Mouse (Mus musculus): ENCODE results near the gene Tekt3. TPM values are rescaled to one million over a fixed set of nuclear protein-coding genes. Genes with fewer than 3 reads are reported as not detected.

The Tekt3 gene
- polyA plus RNA-seq, 1 experiment from 2014 or later, result not detected

GRCm38 (mm10) chr11:63058375-63058952 lies 3.0 kb upstream of the Tekt3 start:
- TF ChIP-seq CTCF (IDR thresholded peaks at IDR 0.05), result no peak
- ATAC-seq (peak; percentile 31), DNase-seq (ENCODE audit: low read depth, low spot score) (no peak)
- H3K27me3 ChIP-seq, result no peaks in the 10 kb centered on the region
- CTCF ChIA-PET, result no interaction called here
- in situ Hi-C loops (cut with MboI; ENCODE audit: low pct_unique_long_range_greater_than_20kb), result no loop called here
- POLR2A ChIA-PET, result no interaction called here

DNA sequence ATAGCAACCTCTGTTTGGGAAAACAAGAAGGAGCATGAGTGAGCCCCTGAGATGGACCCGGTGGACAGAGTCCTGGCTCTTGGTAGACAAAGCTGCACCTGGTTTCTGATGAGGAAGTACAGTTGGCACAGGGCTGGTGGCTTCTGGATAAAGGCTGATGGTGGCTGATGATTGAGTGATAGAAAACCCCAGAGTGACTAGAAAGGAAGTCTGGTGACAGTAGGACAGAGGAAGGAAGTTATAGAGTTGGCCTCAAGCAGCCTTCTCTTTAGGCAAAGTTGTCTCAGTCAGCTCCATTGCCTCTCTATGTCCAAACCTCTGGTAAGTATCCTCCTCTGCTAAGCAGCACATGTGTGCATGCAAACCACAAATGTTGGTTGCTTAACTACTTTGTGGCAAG lies 1.5 kb upstream of the Tekt3 start:
- no peak for TF ChIP-seq CTCF (IDR thresholded peaks at IDR 0.05)
- in situ Hi-C loops (cut with MboI; ENCODE audit: low pct_unique_long_range_greater_than_20kb), result loop anchor here (5.0 kb wide), 1 partner anchor 47 kb away; no protein-coding TSS in a partner anchor
- POLR2A ChIA-PET, result no interaction called here
- no peak for DNase-seq (ENCODE audit: low read depth, low spot score)
- H3K27me3 ChIP-seq, result no peaks in the 10 kb centered on the region
- ATAC-seq, result no peak
- CTCF ChIA-PET, result interaction anchor here (1.2 kb wide), 1 partner anchor 9 kb away, joined by 6 read pairs; no protein-coding TSS in a partner anchor

DNA sequence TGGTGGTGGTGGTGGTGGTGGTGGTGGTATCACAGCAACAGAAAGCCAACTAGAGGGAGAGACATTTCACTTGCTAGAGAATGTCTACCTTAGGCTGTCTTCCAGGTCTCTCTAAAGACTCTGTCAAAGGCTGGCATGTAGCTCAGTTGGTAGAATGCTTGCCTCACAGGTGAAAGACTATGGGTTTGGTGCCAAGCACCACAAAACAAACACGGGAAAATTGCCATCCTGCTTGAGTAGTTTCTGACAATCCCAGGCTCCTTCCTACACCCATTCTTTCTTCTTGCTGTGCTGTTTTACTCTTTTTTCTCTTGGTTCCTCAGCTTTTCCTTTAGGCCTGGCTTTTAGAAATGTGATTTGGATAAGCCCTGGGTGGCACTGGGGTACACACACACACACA lies 5.1 kb downstream of the Tekt3 start:
- ChIA-PET CTCF (interaction anchor here (1.4 kb wide), 1 partner anchor 11 kb away, joined by 3 read pairs; no protein-coding TSS in a partner anchor), POLR2A (interaction anchor here (0.7 kb wide), 1 partner anchor 27 kb away, joined by 4 read pairs; no protein-coding TSS in a partner anchor)
- no peak for TF ChIP-seq CTCF (IDR thresholded peaks at IDR 0.05)
- H3K27me3 ChIP-seq, result no peaks in the 10 kb centered on the region
- ATAC-seq (no peak), DNase-seq (ENCODE audit: low read depth, low spot score) (no peak)
- in situ Hi-C loops (cut with MboI; ENCODE audit: low pct_unique_long_range_greater_than_20kb), result no loop called here

DNA sequence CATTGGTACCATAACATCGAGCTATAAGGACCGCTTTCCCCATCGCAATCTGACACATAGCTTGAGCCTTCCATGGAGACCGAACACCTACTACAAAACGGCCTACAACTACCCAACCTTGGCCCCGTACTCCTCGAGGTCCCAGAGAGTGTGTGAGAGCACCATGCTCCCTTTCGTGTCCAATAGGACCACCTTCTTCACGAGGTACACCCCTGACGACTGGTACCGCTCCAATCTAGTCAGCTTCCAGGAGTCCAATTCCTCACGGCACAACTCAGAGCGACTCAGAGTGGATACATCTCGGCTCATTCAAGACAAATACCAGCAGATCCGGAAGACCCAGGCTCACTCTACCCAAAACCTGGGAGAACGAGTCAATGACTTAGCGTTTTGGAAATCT lies 8.6 kb downstream of the Tekt3 start:
- ATAC-seq (no peak), DNase-seq (ENCODE audit: low read depth, low spot score) (no peak)
- peaks cover 2% of the 10 kb centered on the region for H3K27me3 ChIP-seq
- ChIA-PET CTCF (interaction anchor here (2.5 kb wide), 1 partner anchor 11 kb away, joined by 6 read pairs; no protein-coding TSS in a partner anchor), POLR2A (no interaction called here)
- in situ Hi-C loops (cut with MboI; ENCODE audit: low pct_unique_long_range_greater_than_20kb), result no loop called here
- no peak for TF ChIP-seq CTCF (IDR thresholded peaks at IDR 0.05)

DNA sequence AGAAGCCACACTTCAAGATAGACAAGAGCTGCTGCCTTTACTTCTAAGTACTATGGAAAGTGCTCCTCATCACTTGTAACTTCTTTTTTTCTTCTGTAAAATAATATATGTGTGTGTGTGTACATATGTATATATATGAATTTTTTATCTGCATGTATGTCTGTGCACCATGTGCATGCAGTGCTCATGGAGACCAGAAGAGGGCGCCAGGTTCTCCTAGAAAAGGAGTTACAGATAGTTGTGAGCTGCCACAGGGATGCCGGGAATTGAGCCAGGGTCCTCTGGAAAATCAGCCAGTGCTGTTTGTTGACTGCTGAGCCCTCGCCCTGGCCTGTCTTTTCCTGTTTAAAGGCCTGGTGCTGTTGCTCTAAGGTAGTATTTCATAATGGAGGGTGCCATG lies 23.1 kb downstream of the Tekt3 start:
- H3K27me3 ChIP-seq, result no peaks in the 10 kb centered on the region
- no peak for TF ChIP-seq CTCF (IDR thresholded peaks at IDR 0.05)
- DNase-seq (ENCODE audit: low read depth, low spot score), result no peak
- ChIA-PET CTCF (interaction anchor here (1.3 kb wide), 1 partner anchor 9 kb away, joined by 3 read pairs; no protein-coding TSS in a partner anchor), POLR2A (no interaction called here)
- in situ Hi-C loops (cut with MboI; ENCODE audit: low pct_unique_long_range_greater_than_20kb), result no loop called here
- no peak for ATAC-seq

DNA sequence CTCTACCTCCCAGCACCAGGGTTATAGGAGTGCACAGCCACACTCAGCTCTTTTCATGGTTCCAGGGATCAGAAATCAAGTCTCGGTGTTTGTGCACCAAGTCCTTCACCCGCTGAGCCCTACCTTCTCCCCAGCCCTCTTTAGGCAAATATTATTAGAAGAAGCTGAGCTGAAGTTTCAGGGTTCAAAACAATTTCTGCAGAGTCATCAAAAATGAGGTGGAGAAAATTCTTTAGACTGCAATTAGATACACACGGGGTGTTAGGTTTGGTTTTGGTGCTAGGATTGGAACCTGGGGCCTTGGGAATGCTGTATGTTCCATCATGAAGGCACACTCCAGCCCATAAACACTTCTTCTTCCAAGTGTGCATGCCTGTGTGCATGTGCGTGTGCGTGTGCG lies 27.2 kb downstream of the Tekt3 start:
- no peak for TF ChIP-seq CTCF (IDR thresholded peaks at IDR 0.05)
- CTCF ChIA-PET, result no interaction called here
- ATAC-seq (no peak), DNase-seq (ENCODE audit: low read depth, low spot score) (no peak)
- POLR2A ChIA-PET, result no interaction called here
- in situ Hi-C loops (cut with MboI; ENCODE audit: low pct_unique_long_range_greater_than_20kb), result no loop called here
- no peaks in the 10 kb centered on the region for H3K27me3 ChIP-seq

GRCm38 (mm10) chr11:63090210-63090609 lies 28.8 kb downstream of the Tekt3 start:
- TF ChIP-seq CTCF (IDR thresholded peaks at IDR 0.05), result no peak
- no peak for DNase-seq (ENCODE audit: low read depth, low spot score)
- ATAC-seq, result no peak
- in situ Hi-C loops (cut with MboI; ENCODE audit: low pct_unique_long_range_greater_than_20kb), result no loop called here
- ChIA-PET POLR2A (no interaction called here), CTCF (interaction anchor here (1.0 kb wide), 1 partner anchor 21 kb away, joined by 3 read pairs; no protein-coding TSS in a partner anchor)
- H3K27me3 ChIP-seq, result no peaks in the 10 kb centered on the region

GRCm38 (mm10) chr11:63090986-63091385 lies 29.5 kb downstream of the Tekt3 start:
- no peaks in the 10 kb centered on the region for H3K27me3 ChIP-seq
- ATAC-seq (no peak), DNase-seq (ENCODE audit: low read depth, low spot score) (no peak)
- in situ Hi-C loops (cut with MboI; ENCODE audit: low pct_unique_long_range_greater_than_20kb), result no loop called here
- CTCF ChIA-PET, result interaction anchor here (0.6 kb wide), 2 partner anchors 11 to 13 kb away, joined by 3 read pairs; no protein-coding TSS in a partner anchor
- POLR2A ChIA-PET, result no interaction called here
- no peak for TF ChIP-seq CTCF (IDR thresholded peaks at IDR 0.05)

DNA sequence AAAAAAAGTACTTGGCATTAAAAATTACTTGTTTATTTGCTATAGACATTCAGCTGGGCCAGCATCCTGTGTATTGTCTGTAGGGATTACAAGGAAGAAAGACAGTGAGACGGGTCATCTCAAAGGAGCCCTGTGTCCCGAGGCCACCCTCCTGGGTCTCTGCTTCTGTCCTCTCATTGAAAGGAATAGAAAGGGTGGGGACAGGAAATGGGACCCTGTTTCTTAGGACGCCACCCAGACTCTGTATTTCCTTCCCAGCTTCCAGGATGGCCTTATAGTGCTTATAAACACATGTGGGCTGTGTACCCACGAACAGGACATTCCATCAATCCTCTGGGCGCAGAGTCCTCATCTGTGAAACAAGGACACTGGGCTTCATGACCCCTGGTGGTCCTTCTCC lies 30.8 kb downstream of the Tekt3 start:
- H3K27me3 ChIP-seq, result no peaks in the 10 kb centered on the region
- DNase-seq (ENCODE audit: low read depth, low spot score), result no peak
- ATAC-seq, result no peak
- CTCF ChIA-PET, result no interaction called here
- in situ Hi-C loops (cut with MboI; ENCODE audit: low pct_unique_long_range_greater_than_20kb), result no loop called here
- TF ChIP-seq CTCF (IDR thresholded peaks at IDR 0.05), result no peak
- POLR2A ChIA-PET, result no interaction called here

DNA sequence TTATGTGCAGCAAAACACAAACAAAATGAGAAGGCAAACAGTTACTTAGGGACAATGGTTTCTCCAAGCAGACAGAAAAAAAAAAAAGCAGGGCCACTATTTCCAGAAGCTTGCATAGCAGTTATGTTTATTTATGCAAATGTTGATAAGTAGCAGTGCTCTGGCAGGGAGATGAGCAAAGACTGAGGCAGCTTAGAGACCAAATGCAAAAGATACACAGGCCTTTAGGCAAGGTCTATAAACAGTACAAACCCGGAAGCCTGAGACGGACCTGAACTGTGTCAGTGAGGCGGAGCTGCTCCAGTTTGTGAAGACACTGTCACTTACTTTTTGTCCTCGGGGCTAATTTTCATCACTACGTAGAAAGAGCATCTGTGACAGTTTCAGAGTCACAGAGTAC lies 32.1 kb downstream of the Tekt3 start:
- POLR2A ChIA-PET, result no interaction called here
- no peaks in the 10 kb centered on the region for H3K27me3 ChIP-seq
- in situ Hi-C loops (cut with MboI; ENCODE audit: low pct_unique_long_range_greater_than_20kb), result no loop called here
- CTCF ChIA-PET, result no interaction called here
- ATAC-seq (no peak), DNase-seq (ENCODE audit: low read depth, low spot score) (no peak)
- no peak for TF ChIP-seq CTCF (IDR thresholded peaks at IDR 0.05)

- CTCF ChIA-PET, result interaction anchor here (1.0 kb wide), 1 partner anchor 11 kb away, joined by 3 read pairs; no protein-coding TSS in a partner anchor
Observed at GRCm38 (mm10) chr11:63094496-63094895, 33.0 kb downstream of the Tekt3 start.

DNA sequence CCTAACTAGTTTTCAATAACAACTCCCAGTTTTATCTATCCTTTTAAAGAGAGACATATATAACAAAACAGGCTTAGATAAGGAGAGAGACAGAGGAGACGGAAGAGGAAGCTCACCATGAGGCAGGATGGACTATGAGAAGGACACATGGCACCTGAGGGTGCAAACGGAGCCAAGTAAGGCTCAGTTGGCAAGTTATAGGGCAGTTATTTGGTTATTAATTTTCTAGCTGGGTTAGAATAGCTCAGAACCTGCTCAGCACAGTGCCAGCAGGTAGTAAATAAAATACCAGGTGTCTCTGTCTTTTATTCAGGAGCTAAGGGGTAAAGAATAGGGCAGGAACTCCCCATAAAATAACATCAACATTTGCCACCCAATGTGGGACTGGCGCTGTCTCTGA lies 36.6 kb downstream of the Tekt3 start:
- ATAC-seq (no peak), DNase-seq (ENCODE audit: low read depth, low spot score) (no peak)
- CTCF ChIA-PET, result interaction anchor here (1.3 kb wide), 1 partner anchor 17 kb away, joined by 3 read pairs; no protein-coding TSS in a partner anchor
- TF ChIP-seq CTCF (IDR thresholded peaks at IDR 0.05), result no peak
- POLR2A ChIA-PET, result no interaction called here
- in situ Hi-C loops (cut with MboI; ENCODE audit: low pct_unique_long_range_greater_than_20kb), result no loop called here
- H3K27me3 ChIP-seq, result no peaks in the 10 kb centered on the region

More at GRCm38 (mm10) chr11:63094496-63094895, 33.0 kb downstream of the Tekt3 start:
- ATAC-seq, result no peak
- DNase-seq (ENCODE audit: low read depth, low spot score), result no peak
- H3K27me3 ChIP-seq, result no peaks in the 10 kb centered on the region
- TF ChIP-seq CTCF (IDR thresholded peaks at IDR 0.05), result no peak
- POLR2A ChIA-PET, result no interaction called here
- in situ Hi-C loops (cut with MboI; ENCODE audit: low pct_unique_long_range_greater_than_20kb), result no loop called here
